Mouse (Mus musculus) stomach, embryonic 16.5 days (tissue): ENCODE results near the gene Exosc6. TPM values are rescaled to one million over a fixed set of nuclear protein-coding genes. Genes with fewer than 3 reads are reported as not detected.
"Not testable (repeated sequence)": the region's sequence is repeated elsewhere in the genome, so short reads cannot be mapped to it uniquely, and the experiment has no call there.

Experiments
- ATAC-seq: fragments of 200-750 bp; cut with Nextera tagmentation; 2 replicates; pipeline ENCODE4 v1.8.0; 2017; ENCODE audit warnings: moderate number of reproducible peaks, moderate TSS enrichment; ENCODE audit not compliant: insufficient read depth, low FRiP score
- H3K27ac ChIP-seq: fragments of 300-500 bp; sonication (generic); 2 replicates; pipeline ENCODE4 v1.5.1; 2014; ENCODE audit warnings: low read length
- H3K27me3 ChIP-seq: fragments of 300-500 bp; sonication (generic); 2 replicates; pipeline ENCODE4 v1.6.1; 2014; ENCODE audit warnings: low read length, control low read depth, mixed read lengths; ENCODE audit not compliant: control insufficient read depth, insufficient read depth
- H3K36me3 ChIP-seq: fragments of 300-500 bp; sonication (generic); 2 replicates; pipeline ENCODE4 v1.6.1; 2014; ENCODE audit warnings: low read length; ENCODE audit not compliant: control insufficient read depth, insufficient read depth
- H3K4me1 ChIP-seq: fragments of 300-500 bp; sonication (generic); 2 replicates; pipeline ENCODE4 v1.6.1; 2014; ENCODE audit warnings: low read length, control low read depth, mixed read lengths; ENCODE audit not compliant: control insufficient read depth, insufficient read depth
- H3K4me2 ChIP-seq: fragments of 300-500 bp; sonication (generic); 2 replicates; pipeline ENCODE4 v1.6.1; 2014; ENCODE audit warnings: low read depth, low read length, mixed read lengths
- H3K4me3 ChIP-seq: fragments of 300-500 bp; sonication (generic); replicated peaks from 2 replicates; pipeline ENCODE4 v1.5.1; 2014; ENCODE audit warnings: mild to moderate bottlenecking, low read length
- H3K9ac ChIP-seq: fragments of 300-500 bp; sonication (generic); 2 replicates; pipeline ENCODE4 v1.6.1; 2014; ENCODE audit warnings: low read length
- H3K9me3 ChIP-seq: fragments of 300-500 bp; sonication (generic); replicated peaks from 2 replicates; pipeline ENCODE4 v1.6.1; 2016; ENCODE audit warnings: low read length, control low read depth; ENCODE audit not compliant: control insufficient read depth
- WGBS: fragments of 180-500 bp; shearing (Covaris S2); extraction: QIAGEN DNeasy Blood & Tissue Kit; methylation state at CpG from one replicate; pipeline ENCODE4 v1.1.7; 2014; 5-methylcytosine and 5-hydroxymethylcytosine counted together
- microRNA-seq: library from miRNA; unstranded; fragments of <30 nt; microRNA quantifications from one replicate; pipeline ENCODE4, GENCODE M21; 2016
- polyA plus RNA-seq: library from polyadenylated mRNA; unstranded; fragments of >200 nt; fragmentation: Nextera tagmentation; extraction: Ambion mirVana; gene quantifications from 2 replicates; pipeline ENCODE4 v1.2.1, GENCODE M21; 2015

Gene Exosc6
- polyA plus RNA-seq, 1 experiment from 2014 or later = not detected

GRCm38 (mm10) chr8:111093865-111094718 is 38.0 kb downstream of the Exosc6 start, which contains the start of gene Pdpr:
Gene Pdpr (plus strand): TSS chr8:111094630.
- Histone ChIP-seq H3K27me3 (no peaks in the 10 kb centered on the region), H3K36me3 (no peaks in the 10 kb centered on the region), H3K4me1 (peaks cover 5% of the 10 kb centered on the region), H3K27ac (no peak within 1 kb of the TSS), H3K9ac (peak within 1 kb of the TSS; percentile 75), H3K4me2 (peak within 1 kb of the TSS; percentile 89), H3K4me3 (peak within 1 kb of the TSS; percentile 69), H3K9me3 (no peaks in the 10 kb centered on the region)
- peak; percentile 94 for ATAC-seq
- 8% methylated on average over 41 of the region's 72 CpGs for WGBS

GRCm38 (mm10) chr8:111094719-111095302 is 38.7 kb downstream of the Exosc6 start:
- H3K9me3 ChIP-seq, H3K27ac ChIP-seq, H3K36me3 ChIP-seq, H3K4me1 ChIP-seq, H3K27me3 ChIP-seq: not testable (repeated sequence)
- under 1% methylated on average over 55 of the region's 69 CpGs for WGBS
- peak overlapping the region; percentile 74 for H3K9ac ChIP-seq
- peak overlapping the region; percentile 71 for H3K4me2 ChIP-seq
- H3K4me3 ChIP-seq = peak overlapping the region; percentile 69
- peak; percentile 66; the same call in 1 of the 2 replicates for ATAC-seq

Small RNA genes within 50 kb of the gene (microRNA-seq; reads per million reads assigned to microRNA genes)
- gene Gm24103 (not detected), gene Mir3473d (0.50 reads per million)

Other genes starting within 250 kb of the Exosc6 start
- gene Cog4, start 209.7 kb upstream of the Exosc6 start, polyA plus RNA-seq = 70.3 and 71.5 TPM in 2 replicates
- 128 and 131 TPM in 2 replicates for gene Sf3b3, start 209.6 kb upstream of the Exosc6 start, polyA plus RNA-seq
- 12.2 and 13.3 TPM in 2 replicates for gene Fuk, start 153.9 kb upstream of the Exosc6 start, polyA plus RNA-seq
- 17.0 and 17.1 TPM in 2 replicates for gene St3gal2, start 136.4 kb upstream of the Exosc6 start, polyA plus RNA-seq
- 10.7 and 12.5 TPM in 2 replicates for gene Ddx19a, start 58.5 kb upstream of the Exosc6 start, polyA plus RNA-seq
- 6.9 and 7.9 TPM in 2 replicates for gene Ddx19b, start 24.6 kb upstream of the Exosc6 start, polyA plus RNA-seq
- 49.3 and 56.1 TPM in 2 replicates for gene Aars, start 23.2 kb upstream of the Exosc6 start, polyA plus RNA-seq
- not detected in 2 replicates for gene Clec18a, start 36.1 kb downstream of the Exosc6 start, polyA plus RNA-seq
- 9.7 and 10.8 TPM in 2 replicates for gene Pdpr, start 38.3 kb downstream of the Exosc6 start, polyA plus RNA-seq
- 53.9 and 54.2 TPM in 2 replicates for gene Glg1, start 202.9 kb downstream of the Exosc6 start, polyA plus RNA-seq
- gene Rfwd3, start 243.9 kb downstream of the Exosc6 start, polyA plus RNA-seq = 47.0 and 50.1 TPM in 2 replicates